Mouse (Mus musculus) ovary, postnatal 14 days (tissue): Measurements from ENCODE around the gene Zbtb42.

ENCODE experiments used
- DNase-seq: peaks from one replicate; pipeline ENCODE4 v3.0.0; 2022; ENCODE audit warnings: low spot score

The Zbtb42 gene

DNA sequence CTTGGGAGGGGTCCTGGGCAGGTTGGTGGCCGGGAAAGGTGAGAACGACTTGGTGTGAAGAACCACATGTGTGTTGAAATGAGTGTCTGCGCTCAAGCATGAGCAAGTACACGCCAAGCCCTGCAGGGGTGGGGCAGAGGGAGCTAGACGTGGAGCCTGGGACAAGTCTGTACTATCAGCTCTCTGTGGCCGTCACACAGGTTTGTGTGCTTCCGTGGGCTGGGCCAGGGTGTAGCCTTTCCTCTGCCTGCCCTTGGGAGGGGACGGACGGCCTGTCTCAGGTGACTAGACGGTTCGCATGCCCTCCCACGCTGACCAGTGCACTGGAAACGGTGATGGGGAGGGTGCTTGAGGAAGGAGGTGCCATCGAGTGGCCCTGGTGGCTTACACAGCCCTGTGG is 52.2 kb downstream of the Zbtb42 start:
- DNase-seq, result no peak
